Mouse (Mus musculus): ENCODE measurements around the gene Prlh. TPM values are rescaled to one million over a fixed set of nuclear protein-coding genes. Genes with fewer than 3 reads are reported as not detected.

Gene Prlh
- total RNA-seq, 2 experiments from 2014 or later, result not detected

DNA sequence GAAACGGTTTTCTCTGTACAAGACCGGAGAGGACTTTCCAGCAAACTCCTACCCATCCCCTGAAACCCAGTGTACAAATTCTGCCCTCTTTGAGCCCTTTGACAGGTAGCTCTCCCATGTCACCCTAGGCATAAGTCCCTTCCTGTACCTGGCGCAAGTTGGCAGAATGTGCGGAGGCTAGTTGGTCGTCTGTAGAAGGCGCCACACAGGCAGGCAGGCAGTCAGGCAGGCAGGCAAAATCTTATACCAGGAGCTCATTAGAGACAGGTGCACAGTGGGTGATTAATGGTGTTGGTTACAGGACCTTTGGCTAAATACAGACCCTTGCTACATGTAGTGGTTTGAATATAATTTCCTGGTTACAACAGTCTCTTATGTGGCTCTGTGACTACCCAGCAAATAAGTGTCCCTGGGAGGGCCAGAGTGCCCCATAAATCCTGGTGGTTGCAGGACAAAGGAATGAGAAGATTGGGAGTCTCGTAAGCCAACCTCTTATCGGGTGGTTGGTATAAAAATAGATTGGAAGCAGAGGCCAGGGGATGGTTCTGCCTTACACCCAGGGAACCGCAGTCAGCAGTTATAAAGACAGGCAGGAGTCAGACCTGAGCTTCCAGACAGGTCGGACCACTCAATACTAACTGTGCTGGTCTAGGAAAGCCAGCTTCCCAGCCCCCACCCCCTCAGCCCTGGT is 47.1 kb downstream of the Prlh start:
- DNase-seq (ENCODE audit: low spot score in 2 of 2), result no peak

GRCm38 (mm10) chr1:91001101-91001500 is 48.2 kb downstream of the Prlh start:
- no peak for DNase-seq (ENCODE audit: low spot score in 2 of 2)

DNA sequence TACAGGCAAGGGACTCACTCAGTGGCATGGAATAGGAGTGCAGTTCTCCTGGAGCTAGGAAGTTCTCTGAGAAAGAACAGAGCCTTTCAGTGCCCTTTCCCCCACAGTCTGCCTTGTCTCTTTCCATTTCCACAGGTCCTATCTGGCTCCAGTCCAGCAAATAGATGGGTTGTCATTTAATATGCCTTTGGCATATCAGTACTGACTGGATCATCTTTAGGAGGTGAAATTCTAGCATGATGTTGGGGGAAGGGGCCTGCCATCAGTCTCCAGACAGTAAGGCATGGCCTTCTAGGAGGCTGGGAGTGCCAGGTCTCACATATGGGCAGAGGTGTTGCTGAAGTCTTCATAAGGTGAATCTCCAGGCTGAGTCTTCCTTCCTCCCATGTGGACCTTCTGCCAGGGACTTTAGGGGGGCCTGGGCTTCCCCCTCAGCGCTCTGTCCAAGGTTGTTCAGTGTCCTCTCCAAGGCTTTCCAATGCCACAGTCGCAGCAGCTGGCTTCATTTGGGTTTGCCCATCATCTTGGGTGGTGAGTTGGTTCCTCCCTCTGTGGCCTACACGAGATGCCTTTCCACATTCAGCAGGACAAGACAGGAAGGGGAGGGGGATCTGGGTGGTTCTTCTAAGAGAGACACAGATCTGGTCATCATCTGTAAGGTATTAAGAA is 49.1 kb downstream of the Prlh start:
- no peak for DNase-seq (ENCODE audit: low spot score in 2 of 2)

DNA sequence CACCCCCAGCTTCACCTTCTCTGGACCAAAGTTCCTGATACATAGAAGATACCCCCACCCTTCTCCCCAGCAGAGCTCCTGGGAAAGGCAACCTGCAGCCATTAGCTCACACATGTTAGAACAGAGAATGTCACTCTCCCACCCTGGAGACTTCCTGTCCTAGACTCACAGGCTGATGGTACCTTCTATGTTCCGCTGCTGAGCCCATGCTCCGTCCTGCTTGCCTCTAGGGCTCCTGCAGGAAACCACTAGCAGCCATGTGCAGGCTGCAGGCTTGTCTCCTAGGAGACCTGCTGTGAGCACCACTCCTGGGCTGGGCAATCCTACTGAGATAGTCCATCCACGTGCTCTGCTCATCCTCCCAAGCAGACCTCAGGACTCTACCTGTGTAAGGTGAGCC is 49.7 kb downstream of the Prlh start:
- no peak for DNase-seq (ENCODE audit: low spot score in 2 of 2)

Other genes starting within 250 kb of the Prlh start
- 1 to 10 TPM; 7.3 to 7.4 TPM for gene Col6a3, start 109.1 kb upstream of the Prlh start, total RNA-seq (2021)
- gene Mlph, start 38.0 kb upstream of the Prlh start, total RNA-seq (2021), result under 1 TPM; 0.41 to 0.47 TPM
- gene Rab17, start 16.6 kb downstream of the Prlh start, total RNA-seq (2021), result under 1 TPM in 1 of 2 experiments, not detected in 1; 0.40 TPM
- 10 to 100 TPM; 73.9 to 88.3 TPM for gene Lrrfip1, start 45.6 kb downstream of the Prlh start, total RNA-seq (2021)
- not detected for gene Rbm44, start 192.0 kb downstream of the Prlh start, total RNA-seq (2021)
- gene Ramp1, start 226.7 kb downstream of the Prlh start, total RNA-seq (2021), result 10 to 100 TPM; 37.4 to 43.2 TPM